Mouse (Mus musculus) liver, embryonic 12.5 days (tissue): ENCODE measurements around the gene Mrpl14. TPM values are rescaled to one million over a fixed set of nuclear protein-coding genes. Genes with fewer than 3 reads are reported as not detected.

Experiments
- ATAC-seq: fragments of 200-750 bp; cut with Nextera tagmentation; 2 replicates; pipeline ENCODE4 v1.8.0; 2017; ENCODE audit warnings: moderate number of reproducible peaks, mild to moderate bottlenecking, moderate library complexity
- H3K27ac ChIP-seq: fragments of 300-500 bp; sonication (generic); 2 replicates; pipeline ENCODE4 v1.5.1; 2016; ENCODE audit warnings: mild to moderate bottlenecking
- H3K27me3 ChIP-seq: fragments of 300-500 bp; sonication (generic); replicated peaks from 2 replicates; pipeline ENCODE4 v1.6.1; 2016; ENCODE audit warnings: mild to moderate bottlenecking, moderate library complexity
- H3K36me3 ChIP-seq: fragments of 300-500 bp; sonication (generic); 2 replicates; pipeline ENCODE4 v1.6.1; 2016; ENCODE audit warnings: mild to moderate bottlenecking, moderate library complexity
- H3K4me1 ChIP-seq: fragments of 300-500 bp; sonication (generic); 2 replicates; pipeline ENCODE4 v1.6.1; 2016
- H3K4me2 ChIP-seq: fragments of 300-500 bp; sonication (generic); 2 replicates; pipeline ENCODE4 v1.6.1; 2016; ENCODE audit warnings: mild to moderate bottlenecking, moderate library complexity
- H3K4me3 ChIP-seq: fragments of 300-500 bp; sonication (generic); 2 replicates; pipeline ENCODE4 v1.5.1; 2016; ENCODE audit warnings: mild to moderate bottlenecking, moderate library complexity
- H3K9ac ChIP-seq: fragments of 300-500 bp; sonication (generic); 2 replicates; pipeline ENCODE4 v1.6.1; 2016; ENCODE audit warnings: mild to moderate bottlenecking, moderate library complexity
- H3K9me3 ChIP-seq: fragments of 300-500 bp; sonication (generic); replicated peaks from 2 replicates; pipeline ENCODE4 v1.6.1; 2016; ENCODE audit warnings: mild to moderate bottlenecking, moderate library complexity
- WGBS: fragments of 180-500 bp; shearing (Covaris S2); methylation state at CpG from one replicate; pipeline ENCODE4 v1.1.7; 2016; ENCODE audit not compliant: insufficient replicate concordance; 5-methylcytosine and 5-hydroxymethylcytosine counted together
- polyA plus RNA-seq: library from polyadenylated mRNA; unstranded; fragments of >200 nt; fragmentation: Nextera tagmentation; extraction: Ambion mirVana; gene quantifications from 2 replicates; pipeline ENCODE4 v1.2.1, GENCODE M21; 2016

Mrpl14 gene
- polyA plus RNA-seq, 1 experiment from 2014 or later = 151 TPM

DNA sequence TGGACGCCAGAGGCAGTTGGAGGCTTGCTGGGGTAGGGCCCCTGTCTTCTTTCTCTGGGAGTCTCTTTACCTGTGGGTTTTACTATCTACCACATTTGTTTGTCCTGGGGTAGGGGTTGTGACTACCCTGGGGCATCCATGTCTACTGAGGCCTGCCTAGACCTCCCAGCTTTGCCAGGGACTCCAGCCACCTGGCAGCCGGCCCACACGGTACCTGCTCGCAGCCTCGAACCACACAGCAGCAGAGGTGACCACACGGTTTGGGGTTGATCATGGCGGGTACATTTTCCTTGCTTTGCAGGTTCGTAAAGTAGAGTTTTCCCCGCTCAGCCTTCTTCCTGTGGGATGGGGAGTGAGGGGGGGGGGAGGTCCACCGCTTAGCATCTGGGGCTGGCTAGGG, 18.6 kb upstream of the Mrpl14 start:
- Histone ChIP-seq H3K4me1 (peaks cover 11% of the 10 kb centered on the region), H3K27me3 (no peaks in the 10 kb centered on the region), H3K27ac (no peak overlapping the region), H3K9me3 (no peaks in the 10 kb centered on the region), H3K4me2 (no peak overlapping the region), H3K36me3 (peaks cover 63% of the 10 kb centered on the region), H3K9ac (no peak overlapping the region), H3K4me3 (no peak overlapping the region)
- no peak for ATAC-seq
- WGBS = 78% methylated on average over 10 of the region's 10 CpGs

DNA sequence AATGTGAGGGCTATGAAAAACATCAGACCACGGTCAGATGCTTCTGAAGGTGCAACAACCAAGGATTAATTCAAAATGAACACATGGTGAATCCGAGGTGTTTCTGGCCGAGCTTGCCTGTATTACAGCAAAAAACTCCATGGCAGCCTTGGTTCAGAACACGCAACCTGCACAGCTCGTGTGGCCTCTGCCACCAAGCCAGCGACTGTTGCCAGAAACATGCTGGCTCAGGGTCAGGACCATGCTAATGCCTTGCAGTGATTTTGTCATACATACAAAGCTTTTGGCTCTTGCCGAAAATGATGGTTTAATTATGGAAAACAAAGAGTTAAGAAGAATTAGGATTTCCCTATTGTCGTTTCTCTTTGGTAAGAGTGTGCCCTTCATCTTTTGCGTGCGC, 18.1 kb upstream of the Mrpl14 start:
- H3K36me3 ChIP-seq = peaks cover 64% of the 10 kb centered on the region
- no peak overlapping the region for H3K4me3 ChIP-seq
- no peak for ATAC-seq
- H3K4me1 ChIP-seq = peaks cover 11% of the 10 kb centered on the region
- H3K9ac ChIP-seq = no peak overlapping the region
- no peaks in the 10 kb centered on the region for H3K9me3 ChIP-seq
- H3K27ac ChIP-seq = no peak overlapping the region
- WGBS = 83% methylated on average over 10 of the region's 10 CpGs
- no peaks in the 10 kb centered on the region for H3K27me3 ChIP-seq
- H3K4me2 ChIP-seq = no peak overlapping the region

GRCm38 (mm10) chr17:45671821-45672220, 14.3 kb upstream of the Mrpl14 start:
- Histone ChIP-seq H3K4me1 (no peaks in the 10 kb centered on the region), H3K27me3 (no peaks in the 10 kb centered on the region), H3K4me2 (no peak overlapping the region), H3K27ac (no peak overlapping the region), H3K9ac (no peak overlapping the region), H3K4me3 (no peak overlapping the region), H3K36me3 (peaks cover 74% of the 10 kb centered on the region), H3K9me3 (no peaks in the 10 kb centered on the region)
- no peak for ATAC-seq
- WGBS = 86% methylated on average over 1 of the region's 1 CpGs

- Histone ChIP-seq H3K4me2 (no peak overlapping the region), H3K9me3 (no peaks in the 10 kb centered on the region), H3K27ac (no peak overlapping the region), H3K4me3 (no peak overlapping the region), H3K4me1 (no peaks in the 10 kb centered on the region), H3K27me3 (no peaks in the 10 kb centered on the region), H3K9ac (no peak overlapping the region), H3K36me3 (peaks cover 75% of the 10 kb centered on the region)
- WGBS = 60% methylated on average over 2 of the region's 2 CpGs
- ATAC-seq = no peak
These were observed 13.5 kb upstream of the Mrpl14 start for GRCm38 (mm10) chr17:45672598-45672997.

DNA sequence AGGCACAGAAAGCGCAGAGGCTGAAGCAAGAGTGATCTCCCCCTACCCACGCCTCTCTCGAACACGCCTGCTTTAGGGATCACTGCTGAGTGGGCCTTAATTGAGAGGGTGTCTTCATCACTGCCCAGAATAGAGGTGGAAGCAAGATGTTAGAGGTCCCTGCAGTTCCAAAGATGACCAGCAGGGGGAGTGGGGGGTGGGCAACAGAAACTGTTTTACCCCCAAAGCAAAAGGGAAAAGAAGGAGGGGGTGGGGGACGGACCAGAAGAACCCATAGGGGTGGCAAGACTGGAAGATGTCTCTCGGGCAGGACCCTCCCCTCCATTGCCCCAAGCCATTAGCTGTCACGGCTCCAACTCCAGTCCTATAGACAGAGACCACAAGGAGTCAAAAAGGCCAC, 8.0 kb upstream of the Mrpl14 start:
- Histone ChIP-seq H3K9ac (no peak overlapping the region), H3K27me3 (no peaks in the 10 kb centered on the region), H3K4me3 (no peak overlapping the region), H3K9me3 (no peaks in the 10 kb centered on the region), H3K36me3 (peaks cover 55% of the 10 kb centered on the region), H3K4me2 (no peak overlapping the region), H3K4me1 (peaks cover 9% of the 10 kb centered on the region), H3K27ac (no peak overlapping the region)
- 30% methylated on average over 7 of the region's 7 CpGs for WGBS
- no peak for ATAC-seq

GRCm38 (mm10) chr17:45680391-45680980, 5.6 kb upstream of the Mrpl14 start:
- Histone ChIP-seq H3K4me3 (no peak overlapping the region), H3K27me3 (0 out of 2 replicates have a peak, but pooled peaks cover 7% of the 10 kb centered on the region), H3K9ac (peak overlapping the region; percentile 40; the same call in 1 of the 2 replicates), H3K36me3 (peaks cover 32% of the 10 kb centered on the region), H3K4me2 (peak overlapping the region; percentile 24), H3K9me3 (no peaks in the 10 kb centered on the region), H3K27ac (peak overlapping the region; percentile 20), H3K4me1 (peaks cover 22% of the 10 kb centered on the region)
- WGBS = 61% methylated on average over 8 of the region's 8 CpGs
- no peak for ATAC-seq

DNA sequence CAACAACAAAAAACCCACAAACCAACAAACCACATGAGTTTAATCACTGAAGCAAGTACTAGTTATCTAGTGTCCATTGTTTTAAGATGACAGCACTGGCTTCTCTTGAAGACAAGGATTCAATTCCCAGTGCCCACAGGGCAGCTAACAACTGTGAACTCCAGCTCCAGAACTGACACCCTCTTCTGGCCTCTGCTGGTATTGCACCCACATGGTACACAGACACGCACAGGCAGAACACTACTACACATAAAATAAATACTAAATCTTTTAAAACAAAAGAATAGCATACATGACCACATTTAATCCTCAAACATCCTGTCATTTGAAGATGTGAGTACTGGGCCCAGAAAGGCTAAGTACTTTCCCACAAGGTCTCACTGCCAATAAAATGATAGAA, 4.5 kb upstream of the Mrpl14 start:
- Histone ChIP-seq H3K4me3 (no peak overlapping the region), H3K27me3 (0 out of 2 replicates have a peak, but pooled peaks cover 7% of the 10 kb centered on the region), H3K4me2 (no peak overlapping the region), H3K36me3 (peaks cover 21% of the 10 kb centered on the region), H3K4me1 (peaks cover 23% of the 10 kb centered on the region), H3K9me3 (no peaks in the 10 kb centered on the region), H3K27ac (no peak overlapping the region), H3K9ac (no peak overlapping the region)
- 95% methylated on average over 1 of the region's 1 CpGs for WGBS
- no peak for ATAC-seq

- H3K4me3 ChIP-seq = no peak overlapping the region
- 0 out of 2 replicates have a peak, but pooled peaks cover 7% of the 10 kb centered on the region for H3K27me3 ChIP-seq
- no peak overlapping the region for H3K27ac ChIP-seq
- no peak for ATAC-seq
- H3K9me3 ChIP-seq = no peaks in the 10 kb centered on the region
- no peak overlapping the region for H3K9ac ChIP-seq
- H3K36me3 ChIP-seq = peaks cover 12% of the 10 kb centered on the region
- WGBS = 72% methylated on average over 4 of the region's 4 CpGs
- H3K4me2 ChIP-seq = no peak overlapping the region
- peaks cover 35% of the 10 kb centered on the region for H3K4me1 ChIP-seq
These were observed 3.3 kb upstream of the Mrpl14 start for GRCm38 (mm10) chr17:45682843-45683242.

GRCm38 (mm10) chr17:45684667-45685131, 1.4 kb upstream of the Mrpl14 start:
- Histone ChIP-seq H3K36me3 (peaks cover 7% of the 10 kb centered on the region; the same call in 1 of the 2 replicates), H3K9me3 (no peaks in the 10 kb centered on the region), H3K4me2 (peak overlapping the region; percentile 93), H3K4me1 (peaks cover 48% of the 10 kb centered on the region), H3K27ac (no peak overlapping the region), H3K9ac (peak overlapping the region; percentile 93), H3K4me3 (peak overlapping the region; percentile 84), H3K27me3 (0 out of 2 replicates have a peak, but pooled peaks cover 7% of the 10 kb centered on the region)
- 38% methylated on average over 14 of the region's 14 CpGs for WGBS
- 0 out of 2 replicates have a peak, but pooled peaks have one; percentile 7 for ATAC-seq

DNA sequence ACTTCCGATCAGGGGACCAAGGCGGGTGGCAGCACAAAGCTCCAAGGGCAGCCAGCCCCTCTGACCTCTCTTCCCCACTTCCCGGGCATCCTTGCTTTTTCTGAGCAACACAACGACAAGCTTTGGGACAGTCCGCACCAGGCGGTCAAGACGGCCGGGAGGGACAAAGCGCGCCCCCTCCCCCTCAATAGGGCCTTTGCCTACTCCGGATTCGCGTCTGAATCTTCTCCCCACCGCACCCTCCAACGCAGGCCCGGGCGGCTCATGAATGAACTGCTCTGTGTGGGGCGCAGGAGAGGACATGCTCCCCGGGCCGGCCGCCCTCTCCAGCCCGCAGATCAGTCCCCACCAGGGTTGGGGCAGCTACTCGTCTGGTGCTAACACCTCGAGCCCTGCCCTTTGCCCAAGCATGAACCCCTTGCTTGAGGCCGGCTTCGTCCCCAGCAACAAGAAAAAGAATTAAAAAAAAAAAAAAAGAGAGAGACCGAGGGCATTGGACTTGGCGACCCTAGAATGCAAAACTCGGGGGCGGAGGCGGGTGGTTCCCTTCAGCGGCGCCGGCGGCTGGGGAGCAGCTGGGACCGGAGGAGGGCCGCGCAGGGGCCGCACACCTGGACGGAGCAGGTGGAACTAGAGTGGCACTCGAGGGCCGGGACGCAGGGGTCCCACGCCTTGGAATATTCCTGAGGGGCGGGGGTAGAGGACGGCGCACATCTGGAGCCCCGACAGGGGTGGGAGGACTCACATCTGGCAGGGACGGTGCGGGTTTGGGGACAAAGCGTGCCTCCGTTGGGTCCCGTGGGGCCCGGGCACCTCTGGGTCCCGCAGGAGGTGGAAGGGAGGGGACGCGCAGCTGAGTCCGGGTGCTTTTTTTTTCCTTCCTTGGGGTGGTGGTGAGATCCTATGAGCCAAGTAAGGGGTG, 690 bp upstream of the Mrpl14 start:
- WGBS = under 1% methylated on average over 58 of the region's 58 CpGs
- H3K9me3 ChIP-seq = no peaks in the 10 kb centered on the region
- peaks cover 48% of the 10 kb centered on the region for H3K4me1 ChIP-seq
- peak overlapping the region; percentile 93 for H3K4me2 ChIP-seq
- peak overlapping the region; percentile 75 for H3K27ac ChIP-seq
- 0 out of 2 replicates have a peak, but pooled peaks cover 7% of the 10 kb centered on the region for H3K27me3 ChIP-seq
- ATAC-seq = peak; percentile 50
- peak overlapping the region; percentile 84 for H3K4me3 ChIP-seq
- H3K9ac ChIP-seq = peak overlapping the region; percentile 93
- peaks cover 7% of the 10 kb centered on the region; the same call in 1 of the 2 replicates for H3K36me3 ChIP-seq

DNA sequence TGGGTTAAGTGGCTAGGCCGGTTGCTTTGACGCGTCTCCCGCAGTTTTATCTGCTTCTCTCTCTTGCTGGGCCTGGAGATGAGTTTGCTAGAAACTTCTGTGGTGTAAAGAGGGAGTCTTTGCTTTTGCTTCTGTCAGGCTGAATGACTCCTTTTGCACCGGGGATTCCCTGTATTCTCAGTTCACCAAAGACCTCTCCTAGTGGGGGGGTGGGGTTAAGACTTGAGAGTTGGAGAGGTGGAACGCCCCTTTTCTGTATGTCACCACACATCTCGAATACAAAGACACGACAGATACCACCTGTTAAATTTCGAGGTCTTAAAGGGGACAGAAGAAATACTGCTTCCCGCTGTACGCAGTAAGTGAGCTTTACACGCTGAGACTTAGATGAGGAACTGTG, 594 bp downstream of the Mrpl14 start, which contains the start of gene Tmem63b:
Gene Tmem63b, minus strand, starts transcription at position 190 of the 400 bp plus-strand sequence.
- Histone ChIP-seq H3K27me3 (0 out of 2 replicates have a peak, but pooled peaks cover 7% of the 10 kb centered on the region), H3K36me3 (peaks cover 7% of the 10 kb centered on the region; the same call in 1 of the 2 replicates), H3K9me3 (no peaks in the 10 kb centered on the region), H3K4me1 (peaks cover 47% of the 10 kb centered on the region), H3K4me3 (peak within 1 kb of the TSS; percentile 84), H3K4me2 (peak within 1 kb of the TSS; percentile 93), H3K9ac (peak within 1 kb of the TSS; percentile 93), H3K27ac (peak within 1 kb of the TSS; percentile 86)
- peak; percentile 21 for ATAC-seq
- 10% methylated on average over 12 of the region's 12 CpGs for WGBS

DNA sequence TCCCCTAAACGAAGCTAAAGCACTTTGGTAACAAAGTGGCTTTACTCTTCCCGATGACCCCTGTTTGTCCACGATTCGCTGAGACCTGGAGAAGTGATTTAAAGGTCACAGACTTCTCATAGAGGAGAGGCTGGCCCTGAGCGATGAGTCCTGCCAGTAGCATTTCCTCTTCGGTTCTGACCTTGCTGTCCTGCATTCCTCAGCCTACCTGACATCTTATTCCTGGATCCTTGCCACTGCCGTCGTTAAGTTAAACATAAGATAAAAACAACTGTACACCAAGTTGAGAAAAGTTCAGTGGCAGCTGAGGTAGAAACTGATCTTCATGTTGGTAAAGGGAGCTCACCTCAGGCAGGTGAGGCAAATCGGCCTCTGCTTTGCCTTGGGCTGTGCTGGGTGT, 3.0 kb downstream of the Mrpl14 start:
- Histone ChIP-seq H3K4me3 (no peak overlapping the region), H3K9ac (no peak overlapping the region), H3K4me1 (peaks cover 71% of the 10 kb centered on the region), H3K9me3 (no peaks in the 10 kb centered on the region), H3K27me3 (0 out of 2 replicates have a peak, but pooled peaks cover 7% of the 10 kb centered on the region), H3K36me3 (peaks cover 7% of the 10 kb centered on the region; the same call in 1 of the 2 replicates), H3K27ac (no peak overlapping the region), H3K4me2 (no peak overlapping the region)
- 78% methylated on average over 9 of the region's 9 CpGs for WGBS
- no peak for ATAC-seq
